Mouse (Mus musculus) liver, adult 2 months (tissue): ENCODE measurements around the gene Tnik.
A peak's percentile ranks its signal among the peaks of the same experiment; 100 is the strongest.

ENCODE experiments used
- CTCF ChIP-seq: fragments of 200-500 bp; IDR thresholded peaks from 2 replicates; pipeline ENCODE4 v1.5.1; 2011; ENCODE audit warnings: low read depth, low read length, control low read depth
- POLR2A ChIP-seq: fragments of 200-500 bp; IDR thresholded peaks from 2 replicates; pipeline ENCODE4 v1.6.1; 2011; ENCODE audit warnings: low read length, control low read depth; ENCODE audit not compliant: insufficient read depth; ENCODE audit errors: extremely low read depth

DNA sequence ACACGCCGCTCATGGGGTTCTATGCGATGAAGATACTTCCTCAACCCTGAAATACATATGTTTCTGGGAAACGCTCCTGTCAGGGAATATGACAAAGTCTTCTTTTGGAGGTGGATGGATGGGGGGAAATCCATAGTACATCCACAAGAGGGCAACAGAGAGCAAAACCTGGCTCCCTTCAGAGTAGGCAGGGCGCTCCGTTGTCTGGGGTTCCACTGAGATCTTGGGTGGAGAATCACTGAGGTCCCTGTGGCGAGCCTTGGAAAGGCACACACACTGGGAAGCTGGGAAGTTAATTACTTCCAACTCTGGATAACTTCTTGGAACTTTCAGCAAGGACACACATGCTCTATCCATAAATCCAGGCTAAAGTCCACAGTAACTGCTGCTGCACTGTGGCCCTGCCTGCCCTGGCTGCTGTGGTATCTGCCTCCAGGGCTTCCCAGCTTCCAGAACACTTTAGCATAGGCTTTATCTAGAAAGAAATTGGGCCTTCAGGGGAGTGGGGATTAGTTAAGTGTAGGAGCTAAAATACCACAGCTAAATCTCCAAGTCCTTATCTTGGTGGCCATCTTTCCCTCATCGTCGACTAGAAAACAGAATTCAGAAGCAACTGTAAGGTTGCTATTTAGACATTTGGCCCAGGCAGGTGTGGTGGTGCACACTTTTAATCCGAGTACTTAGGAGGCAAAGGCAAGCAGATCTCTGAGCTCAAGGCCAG lies 299.8 kb downstream of the Tnik start:
- peak; percentile 63 for TF ChIP-seq CTCF
- TF ChIP-seq POLR2A = no peak
